Mouse (Mus musculus) right cerebral cortex, adult 2 months (tissue): ENCODE measurements around the gene Clpb.
A peak's percentile ranks its signal among the peaks of the same experiment; 100 is the strongest.

Experiments used
- DNase-seq, 2 experiments: peaks; one replicate each; pipeline ENCODE4 v3.0.0; 2021 to 2022; ENCODE audit warnings: low spot score in 2 of 2

Clpb gene

DNA sequence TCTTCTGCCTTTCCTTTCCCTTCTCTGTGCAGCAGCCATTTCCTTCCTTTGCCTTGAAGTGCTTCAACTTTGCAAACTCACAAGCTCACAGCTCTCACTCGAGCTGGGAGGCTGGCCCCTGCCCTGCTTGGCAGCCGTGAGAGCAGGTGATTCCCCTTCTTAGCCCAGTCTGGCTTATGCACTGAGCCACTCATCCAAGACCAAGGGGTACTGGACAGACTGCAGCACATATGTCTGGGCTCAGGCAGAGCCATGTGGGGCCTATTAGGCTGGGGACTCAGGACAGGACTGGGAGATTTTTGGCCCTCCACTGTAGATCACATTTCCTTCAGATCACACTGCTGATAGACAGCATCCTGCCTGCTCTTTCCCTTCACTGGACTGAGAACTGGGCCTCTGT, 10.1 kb downstream of the Clpb start:
- no peak for DNase-seq

DNA sequence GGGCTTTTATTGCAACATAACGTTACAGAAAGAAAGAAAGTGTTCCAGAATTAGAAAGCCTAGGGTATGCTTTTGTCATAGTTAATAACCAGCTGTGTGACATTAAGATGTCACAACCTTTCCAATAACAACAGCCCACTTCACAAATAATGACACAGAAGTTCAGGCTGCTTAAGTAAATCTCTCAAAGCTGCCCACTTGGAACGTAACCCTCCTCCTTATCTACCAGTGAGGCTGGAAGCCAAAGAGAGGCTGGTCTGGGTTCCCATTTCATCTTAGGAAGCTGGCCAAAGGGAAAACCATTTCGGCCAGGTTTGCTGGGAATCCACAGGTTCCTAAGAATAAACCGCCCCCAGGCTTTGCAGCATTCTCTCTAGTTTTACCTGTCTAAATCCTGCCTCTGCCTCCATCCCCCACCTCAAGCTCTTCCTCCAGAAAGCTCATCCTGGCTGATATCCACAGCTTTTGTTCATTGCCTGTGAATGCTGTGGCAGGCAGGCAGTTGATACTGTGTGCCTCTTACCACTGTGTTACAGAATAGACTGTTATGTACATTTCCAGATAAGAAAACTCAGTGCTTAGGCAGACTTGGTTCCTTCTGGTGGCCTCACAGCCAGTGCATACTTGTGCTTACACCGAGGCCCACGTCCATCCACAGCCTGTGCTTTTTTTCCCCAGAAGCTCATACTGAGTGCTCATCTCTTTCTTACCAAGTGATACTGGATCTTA, 12.8 kb downstream of the Clpb start:
- DNase-seq, result no peak

- no peak for DNase-seq
Measured at GRCm38 (mm10) chr7:101676762-101677308, 13.4 kb downstream of the Clpb start.

DNA sequence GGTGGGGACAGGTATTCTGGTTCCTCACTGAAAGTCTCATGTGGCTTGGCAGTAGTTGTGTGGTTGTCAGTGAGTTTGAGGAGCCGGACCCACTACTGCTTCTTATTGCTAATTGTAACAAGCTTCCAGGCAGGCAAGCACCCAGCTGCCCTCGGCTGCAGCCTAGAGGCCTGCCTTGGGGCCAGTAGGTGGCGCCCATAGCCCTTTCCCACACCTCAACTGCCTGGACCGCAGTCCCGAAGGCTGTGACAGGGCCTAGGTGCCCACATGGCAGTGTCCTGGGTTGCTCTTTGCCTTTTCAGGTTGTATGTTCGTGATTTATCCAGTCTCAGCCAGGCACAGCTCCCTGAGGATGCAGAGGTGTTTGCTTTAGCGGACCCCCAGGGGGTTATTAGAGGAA, 16.2 kb downstream of the Clpb start:
- DNase-seq, result peak; percentile 70 to 77

GRCm38 (mm10) chr7:101680961-101681360, 17.5 kb downstream of the Clpb start:
- no peak for DNase-seq

DNA sequence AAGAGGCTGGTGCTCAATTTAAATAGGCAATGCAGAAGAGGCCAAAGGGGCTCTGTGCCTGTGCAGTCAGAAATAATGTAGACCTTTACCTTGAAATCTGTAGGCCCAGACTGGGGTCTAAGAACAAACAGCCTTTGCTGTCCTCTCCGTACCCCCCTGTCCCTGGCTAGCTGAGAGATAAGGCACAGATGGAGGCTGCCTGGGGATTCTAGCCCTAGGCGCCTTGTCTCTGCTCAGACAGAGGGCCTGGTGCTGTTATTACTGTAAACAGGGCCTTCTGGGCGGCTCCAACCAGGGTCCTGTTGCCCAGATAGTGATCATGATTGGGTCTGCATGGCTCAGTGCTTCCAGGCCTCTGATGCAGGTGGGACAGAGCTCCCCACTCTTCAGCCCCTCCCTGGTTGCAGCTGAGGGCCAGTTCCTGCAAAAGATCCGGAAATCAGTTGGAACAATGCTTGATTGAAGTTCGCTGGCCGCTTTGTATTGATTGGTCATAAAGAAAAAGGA, 18.2 kb downstream of the Clpb start:
- no peak for DNase-seq

GRCm38 (mm10) chr7:101682886-101683285, 19.5 kb downstream of the Clpb start:
- no peak for DNase-seq

GRCm38 (mm10) chr7:101683976-101684630, 20.7 kb downstream of the Clpb start:
- DNase-seq, result no peak

DNA sequence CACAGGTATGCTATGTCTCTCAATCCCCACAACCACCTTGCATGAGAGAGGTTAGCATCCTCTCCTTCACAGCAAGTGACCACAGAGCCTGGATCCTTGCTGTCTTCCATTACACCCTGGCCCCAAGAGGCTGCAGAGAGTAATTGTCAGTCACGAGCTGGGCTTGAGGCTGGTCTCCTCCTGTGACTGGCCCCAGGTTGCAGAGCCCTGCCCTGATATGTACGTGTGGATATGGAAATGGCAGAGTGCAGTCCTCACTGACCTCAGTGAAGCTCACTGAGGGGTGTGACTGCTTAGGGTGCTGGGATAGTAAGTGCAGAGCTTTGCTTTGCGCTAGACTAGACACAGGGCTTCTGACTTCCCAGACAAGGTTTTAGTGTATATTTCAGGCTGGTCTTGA, 21.2 kb downstream of the Clpb start:
- no peak for DNase-seq

DNA sequence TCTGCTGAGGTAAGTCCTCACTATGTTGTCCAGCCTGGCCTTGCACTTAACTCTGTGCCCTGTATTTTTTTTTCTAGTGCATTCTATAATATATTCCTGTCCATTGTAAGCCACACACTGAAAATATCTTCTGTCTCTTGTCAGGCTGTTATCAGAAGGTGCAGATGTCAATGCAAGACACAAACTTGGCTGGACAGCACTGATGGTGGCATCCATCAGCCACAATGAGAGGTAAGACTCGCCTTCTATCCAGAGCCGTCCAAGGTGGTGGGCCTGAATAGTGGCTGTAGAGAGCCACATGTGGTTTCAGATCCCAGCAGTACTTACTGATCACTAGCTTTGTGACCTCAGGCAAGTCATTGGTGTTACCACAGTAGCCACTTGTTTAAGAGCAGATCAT, 23.7 kb downstream of the Clpb start:
- DNase-seq, result no peak

DNA sequence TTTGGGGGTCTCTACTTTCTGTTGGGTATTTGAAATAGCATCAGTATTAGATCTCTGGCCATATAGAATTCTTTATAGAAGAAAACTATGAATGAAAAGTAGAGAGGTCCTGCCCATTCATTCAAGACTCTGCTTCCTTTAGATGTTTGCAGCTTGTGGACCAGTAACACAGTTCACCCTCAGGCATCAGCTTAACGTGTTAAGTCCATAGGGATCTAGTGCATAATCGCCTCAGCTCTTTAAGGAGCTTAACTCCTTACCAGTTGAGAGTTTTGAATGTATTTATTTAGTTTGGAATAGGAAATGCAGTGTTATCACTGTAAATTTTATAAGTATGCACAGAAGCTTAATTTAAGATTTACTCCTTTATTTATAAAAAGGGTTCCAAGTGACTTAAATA, 27.0 kb downstream of the Clpb start:
- no peak for DNase-seq

DNA sequence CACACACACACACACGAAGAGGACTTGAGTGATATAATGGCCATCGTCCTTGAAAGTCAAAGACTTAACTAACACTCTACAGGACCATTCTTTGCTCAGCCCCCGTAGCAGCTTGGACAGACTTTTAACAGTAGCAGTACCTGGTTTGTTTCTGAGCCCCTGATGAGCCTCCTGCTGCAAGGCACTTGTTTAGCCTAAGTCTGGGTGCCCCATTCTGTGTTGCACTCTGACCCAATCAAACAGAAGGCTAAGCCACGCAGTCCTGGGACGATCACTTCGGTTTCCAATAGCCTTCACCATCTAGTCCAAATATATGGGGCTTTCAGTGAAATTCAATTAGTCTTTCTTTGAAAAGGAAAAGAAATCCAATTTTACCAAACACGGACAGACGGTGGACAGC, 28.4 kb downstream of the Clpb start:
- no peak for DNase-seq

DNA sequence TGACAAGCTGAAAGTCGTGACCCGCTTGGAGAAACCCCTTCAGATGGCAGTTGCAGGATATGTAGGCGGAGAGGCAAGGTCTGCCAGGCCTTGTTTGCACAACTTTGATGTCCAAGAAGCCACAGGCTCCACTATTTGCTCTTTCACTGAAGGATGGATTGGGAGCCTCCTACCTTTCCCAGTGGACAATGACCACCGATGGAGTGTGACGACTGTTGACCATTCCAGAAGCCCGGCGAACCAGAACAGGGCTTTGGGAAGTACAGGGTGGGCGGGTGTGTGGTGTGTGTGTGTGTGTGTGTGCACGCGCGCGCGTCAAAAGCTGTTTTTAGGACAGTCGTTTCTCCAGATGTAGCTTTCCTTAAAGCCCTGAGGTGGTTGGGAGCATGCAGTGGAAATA, 29.0 kb downstream of the Clpb start:
- no peak for DNase-seq

DNA sequence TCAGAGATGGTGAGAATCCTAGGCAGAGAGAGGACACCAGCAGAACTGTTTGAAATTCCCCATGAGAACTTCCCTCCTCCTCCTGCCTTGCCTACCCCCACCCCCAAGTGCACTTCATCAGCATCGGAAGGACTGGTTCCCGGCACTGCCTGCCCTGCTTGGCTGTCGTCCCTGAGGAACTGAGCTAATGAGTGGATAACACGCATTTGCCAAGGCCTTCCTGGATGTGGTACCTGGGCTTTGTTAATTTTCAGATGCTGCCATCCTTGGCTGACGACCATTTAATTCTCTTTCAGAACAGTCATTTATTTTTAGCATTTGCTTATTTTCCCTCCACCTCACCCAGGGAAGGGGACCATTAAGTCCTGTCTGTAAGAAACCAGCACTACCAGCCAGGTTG, 32.0 kb downstream of the Clpb start:
- no peak for DNase-seq

GRCm38 (mm10) chr7:101696931-101697723, 33.7 kb downstream of the Clpb start:
- DNase-seq, result no peak

DNA sequence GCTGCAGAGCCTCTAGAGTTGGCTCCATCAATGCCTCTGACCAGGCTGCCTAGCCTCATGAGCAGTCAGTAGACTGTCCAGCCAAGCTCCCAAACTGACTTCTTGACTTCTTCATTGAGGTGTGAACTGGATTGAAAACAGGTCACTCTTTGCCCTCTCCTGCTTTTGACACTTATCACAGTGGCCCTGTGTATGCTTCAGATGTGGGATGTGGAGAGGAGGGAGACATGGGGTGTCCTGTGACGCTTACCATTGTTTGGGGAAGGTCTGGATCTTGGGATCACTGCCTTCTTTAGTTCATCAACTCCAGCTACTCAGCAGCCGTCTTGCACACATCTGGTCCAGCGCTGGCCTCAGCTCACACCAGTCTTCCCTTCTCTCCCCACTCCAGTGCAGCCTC, 36.9 kb downstream of the Clpb start:
- no peak for DNase-seq

DNA sequence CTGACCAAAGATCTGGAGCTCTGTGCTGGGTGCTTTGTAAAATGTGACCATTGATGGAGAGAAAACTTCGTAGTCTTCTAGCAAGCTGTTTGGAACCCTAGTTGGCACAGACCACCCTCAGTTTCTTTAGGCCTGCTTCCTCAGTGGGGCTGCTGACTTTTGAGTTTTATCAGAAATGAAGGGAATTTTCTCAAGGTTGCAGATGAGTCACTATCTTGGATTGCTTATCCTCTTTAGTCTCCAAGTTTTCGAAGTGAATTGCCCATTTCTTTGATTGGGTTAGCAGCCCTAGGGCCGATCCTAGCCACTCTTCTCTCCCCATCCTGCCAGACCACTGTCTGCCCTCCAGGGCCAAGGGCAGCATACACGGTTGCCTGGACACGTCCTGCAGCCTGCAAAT, 39.3 kb downstream of the Clpb start:
- no peak for DNase-seq

DNA sequence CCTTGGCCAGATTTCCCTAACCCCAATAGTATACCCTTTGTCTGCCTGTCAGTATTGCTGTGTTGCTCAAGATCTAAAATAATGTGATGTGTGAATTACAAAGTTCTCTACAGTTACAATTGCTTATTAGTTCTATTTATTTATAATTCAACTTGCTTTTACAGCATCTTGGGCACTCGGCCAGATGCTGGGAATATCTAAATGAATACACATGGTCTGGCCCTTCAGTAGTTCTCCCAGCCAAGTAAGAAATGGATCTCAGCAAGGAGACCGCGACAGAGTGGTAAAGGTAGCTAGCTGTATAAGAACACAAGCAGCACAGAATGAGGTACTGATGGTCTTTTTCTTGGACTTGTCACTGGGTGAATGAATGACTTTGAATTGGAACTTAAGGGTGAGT, 46.2 kb downstream of the Clpb start:
- DNase-seq, result no peak

DNA sequence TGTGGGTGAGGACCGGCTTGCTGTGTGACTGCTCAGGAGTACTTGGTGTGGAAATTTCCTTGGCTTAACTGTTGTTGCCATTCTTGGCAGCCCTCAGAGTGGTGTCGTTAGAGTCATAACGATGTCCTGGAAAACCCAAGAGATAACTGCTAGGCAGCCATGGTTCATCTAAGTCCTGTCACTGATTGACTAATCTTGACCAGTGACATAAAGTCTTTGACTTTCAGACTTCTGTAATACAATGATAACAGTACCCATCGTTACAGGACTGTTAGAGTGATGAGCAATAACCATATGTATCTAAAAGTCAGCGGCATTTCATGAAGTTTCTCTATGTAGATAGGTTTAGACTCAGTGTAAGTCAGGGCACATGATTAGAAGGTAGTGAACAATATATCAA, 46.8 kb downstream of the Clpb start:
- DNase-seq, result no peak

DNA sequence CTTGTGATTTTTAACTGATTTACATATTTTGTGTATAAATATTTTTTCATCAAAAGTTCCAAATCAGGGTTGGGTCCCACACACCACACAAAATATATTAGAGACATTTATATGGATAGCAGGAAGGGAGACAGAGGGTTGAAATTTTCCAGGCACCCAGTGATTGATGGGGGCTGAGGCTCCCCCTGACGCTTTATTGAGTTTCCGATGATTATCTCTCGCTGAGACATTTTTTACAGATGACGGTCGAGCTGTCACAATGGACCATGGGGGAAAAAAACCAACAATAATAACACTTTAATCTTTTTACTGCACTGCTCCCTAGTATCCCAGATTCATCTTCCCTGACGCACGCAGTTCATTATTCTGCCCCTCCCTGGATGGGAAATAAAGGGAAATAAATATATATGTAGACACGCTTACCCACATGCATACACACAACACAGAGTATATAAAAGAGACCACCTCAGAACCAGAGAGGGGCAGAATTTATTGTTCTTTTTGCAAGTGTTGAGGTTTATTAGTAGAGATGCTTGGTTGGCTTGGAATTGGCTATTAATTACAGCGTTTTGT, 50.5 kb downstream of the Clpb start:
- no peak for DNase-seq

DNA sequence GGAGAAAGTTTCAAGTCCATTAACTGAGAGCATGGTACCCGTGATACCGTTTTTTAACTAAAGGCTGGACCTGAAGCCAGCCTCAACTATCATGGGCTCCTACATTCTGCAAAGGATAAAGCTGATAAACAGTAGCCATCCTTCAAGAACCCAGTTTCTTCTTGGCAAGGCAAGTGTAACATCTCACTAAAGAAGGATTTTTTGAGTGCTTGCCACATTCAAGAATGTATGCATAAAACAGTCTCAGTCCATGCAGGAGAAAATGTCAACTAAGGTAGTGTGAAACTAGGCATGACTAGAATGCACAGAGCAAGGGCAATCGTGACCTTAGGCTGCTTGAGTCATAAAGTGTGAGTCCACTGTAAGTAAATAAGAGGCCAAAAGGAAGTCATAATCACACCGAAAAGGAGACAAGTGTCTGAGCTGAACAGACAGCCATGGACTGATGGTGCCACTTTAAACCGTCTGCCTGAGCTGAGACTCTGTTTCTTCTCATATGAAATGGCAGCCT, 51.7 kb downstream of the Clpb start:
- no peak for DNase-seq

GRCm38 (mm10) chr7:101720356-101720755, 56.9 kb downstream of the Clpb start:
- no peak for DNase-seq
